Mouse (Mus musculus): ENCODE data around the gene Sema4c.

- TF ChIP-seq CTCF (IDR thresholded peaks at IDR 0.05; ENCODE audit: borderline replicate concordance, insufficient read depth, low read depth, low read length) (no peak), POLR2A (IDR thresholded peaks at IDR 0.05; ENCODE audit: borderline replicate concordance, insufficient read depth, low read length) (no peak)
Observed at GRCm38 (mm10) chr1:36529875-36530274, 28.3 kb downstream of the Sema4c start.
